Comparison of ENCODE assay signal across 7 mouse cellular contexts in the genomic region with DNA sequence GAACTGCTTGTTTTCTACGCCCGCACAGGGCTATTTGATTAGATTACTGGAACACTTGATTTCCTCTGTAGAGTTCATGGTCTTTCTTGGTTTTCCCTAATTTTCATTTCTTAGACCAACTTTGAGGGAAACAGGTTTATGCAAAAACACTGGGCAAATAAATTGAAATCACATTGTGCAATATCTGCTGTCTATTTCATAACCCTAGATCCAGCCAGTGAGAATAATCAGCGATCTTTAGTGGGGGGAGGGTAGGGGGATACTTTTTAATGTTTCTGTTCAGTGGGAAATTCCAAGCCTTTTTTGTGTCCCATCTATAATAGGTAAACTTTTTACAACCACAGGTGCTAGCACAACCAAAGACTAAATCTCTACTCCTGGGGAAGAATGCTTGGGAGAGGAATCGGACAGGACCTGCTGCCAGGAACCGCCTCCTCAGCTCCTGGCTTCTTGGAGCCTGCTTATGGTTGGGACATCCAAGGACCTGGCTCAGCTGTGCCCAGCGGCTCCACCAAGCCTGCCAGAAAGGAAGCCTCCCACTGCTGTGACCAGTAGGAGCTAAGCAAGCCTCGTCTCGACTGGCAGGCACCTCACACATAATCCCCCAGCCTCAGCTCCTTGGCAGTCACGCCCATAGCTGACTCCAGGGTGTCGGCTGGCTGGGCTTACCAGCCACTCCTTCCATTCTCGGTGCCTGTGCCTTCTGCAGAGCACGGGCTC.
DNase-seq lines count a peak whose midpoint lies in the region; ATAC-seq lines count a peak whose summit lies in the region.

No protein-coding gene starts in this region.

- H3K9me3 ChIP-seq in midbrain, embryonic 11.5 days (ENCODE audit: control insufficient read depth, low read length), result no peaks in the 10 kb centered on the region
- H3K9me3 ChIP-seq in midbrain, embryonic 13.5 days, result no peaks in the 10 kb centered on the region
- H3K9me3 ChIP-seq in embryonic facial prominence, embryonic 10.5 days, result no peaks in the 10 kb centered on the region
- no peaks in the 10 kb centered on the region for H3K9me3 ChIP-seq in heart, embryonic 14.5 days (ENCODE audit: control insufficient read depth, low read length)
- no peaks in the 10 kb centered on the region for H3K9me3 ChIP-seq in kidney, embryonic 14.5 days (ENCODE audit: control insufficient read depth, low read length)

- no peaks in the 10 kb centered on the region for H3K27me3 ChIP-seq in midbrain, embryonic 11.5 days (ENCODE audit: control insufficient read depth, insufficient read depth, low read length)
- no peaks in the 10 kb centered on the region for H3K27me3 ChIP-seq in midbrain, embryonic 13.5 days
- peaks cover 5% of the 10 kb centered on the region; the same call in 1 of the 2 replicates for H3K27me3 ChIP-seq in embryonic facial prominence, embryonic 10.5 days (replicated peaks; ENCODE audit: low read depth, poor library complexity, severe bottlenecking)
- H3K27me3 ChIP-seq in heart, embryonic 14.5 days (ENCODE audit: control insufficient read depth, insufficient read depth, low read length), result no peaks in the 10 kb centered on the region
- no peaks in the 10 kb centered on the region for H3K27me3 ChIP-seq in kidney, embryonic 14.5 days (ENCODE audit: control insufficient read depth, insufficient read depth, low read length)

- no peaks in the 10 kb centered on the region for H3K4me1 ChIP-seq in midbrain, embryonic 11.5 days (ENCODE audit: control insufficient read depth, insufficient read depth, low read length)
- peaks cover 4% of the 10 kb centered on the region; the same call in 1 of the 2 replicates for H3K4me1 ChIP-seq in midbrain, embryonic 13.5 days (replicated peaks)
- H3K4me1 ChIP-seq in embryonic facial prominence, embryonic 10.5 days, result peaks cover 8% of the 10 kb centered on the region
- H3K4me1 ChIP-seq in heart, embryonic 14.5 days (ENCODE audit: control insufficient read depth in 2 of 2, insufficient read depth in 2 of 2, low read length in 2 of 2), result peaks cover 0 to 8% of the 10 kb centered on the region in 2 experiments; a peak in 2 of 4 replicates
- no peaks in the 10 kb centered on the region for H3K4me1 ChIP-seq in kidney, embryonic 14.5 days (ENCODE audit: control insufficient read depth, insufficient read depth, low read length)

- no peak overlapping the region for H3K9ac ChIP-seq in midbrain, embryonic 11.5 days (ENCODE audit: low read length)
- H3K9ac ChIP-seq in midbrain, embryonic 13.5 days (replicated peaks), result no peak overlapping the region
- no peak overlapping the region for H3K9ac ChIP-seq in heart, embryonic 14.5 days (ENCODE audit: low read length)
- no peak overlapping the region for H3K9ac ChIP-seq in kidney, embryonic 14.5 days (ENCODE audit: low read depth, low read length)

- no peak overlapping the region for H3K27ac ChIP-seq in midbrain, embryonic 11.5 days (ENCODE audit: low read depth, low read length)
- H3K27ac ChIP-seq in midbrain, embryonic 13.5 days, result no peak overlapping the region
- peak overlapping the region; percentile 40; the same call in 1 of the 2 replicates for H3K27ac ChIP-seq in embryonic facial prominence, embryonic 10.5 days (replicated peaks)
- no peak overlapping the region for H3K27ac ChIP-seq in heart, embryonic 14.5 days (replicated peaks in 1 of 2; ENCODE audit: control insufficient read depth in 1 of 2, insufficient read depth in 1 of 2, low read depth in 2 of 2, low read length in 2 of 2)
- H3K27ac ChIP-seq in kidney, embryonic 14.5 days (ENCODE audit: low read depth, low read length), result no peak overlapping the region

- no peaks in the 10 kb centered on the region for H3K36me3 ChIP-seq in midbrain, embryonic 11.5 days (ENCODE audit: control insufficient read depth, insufficient read depth, low read length)
- H3K36me3 ChIP-seq in midbrain, embryonic 13.5 days, result no peaks in the 10 kb centered on the region
- H3K36me3 ChIP-seq in embryonic facial prominence, embryonic 10.5 days (replicated peaks), result no peaks in the 10 kb centered on the region
- H3K36me3 ChIP-seq in heart, embryonic 14.5 days (ENCODE audit: control insufficient read depth, insufficient read depth, low read length), result no peaks in the 10 kb centered on the region
- no peaks in the 10 kb centered on the region for H3K36me3 ChIP-seq in kidney, embryonic 14.5 days (ENCODE audit: control insufficient read depth, insufficient read depth, low read length)

- H3K4me2 ChIP-seq in midbrain, embryonic 11.5 days, result no peak overlapping the region
- H3K4me2 ChIP-seq in midbrain, embryonic 13.5 days (replicated peaks), result no peak overlapping the region
- H3K4me2 ChIP-seq in heart, embryonic 14.5 days (ENCODE audit: low read length), result no peak overlapping the region
- no peak overlapping the region for H3K4me2 ChIP-seq in kidney, embryonic 14.5 days (replicated peaks; ENCODE audit: low read depth, low read length)

- 49% methylated on average over 12 of the region's 12 CpGs for WGBS in midbrain, embryonic 11.5 days
- 49% methylated on average over 12 of the region's 12 CpGs for WGBS in midbrain, embryonic 13.5 days
- WGBS in embryonic facial prominence, embryonic 10.5 days, result 51% methylated on average over 12 of the region's 12 CpGs
- WGBS in heart, embryonic 14.5 days, result 39% methylated on average over 12 of the region's 12 CpGs
- 50% methylated on average over 12 of the region's 12 CpGs for WGBS in kidney, embryonic 14.5 days

- no peak for ATAC-seq in midbrain, embryonic 11.5 days (ENCODE audit: low FRiP score)
- ATAC-seq in midbrain, embryonic 13.5 days, result no peak
- 0 out of 2 replicates have a peak, but pooled peaks have one; percentile 23 for ATAC-seq in heart, embryonic 14.5 days (ENCODE audit: insufficient number of reproducible peaks, insufficient read depth, low FRiP score, low read depth)
- no peak for ATAC-seq in kidney, embryonic 14.5 days (ENCODE audit: low FRiP score, low TSS enrichment)

- DNase-seq in midbrain, embryonic 11.5 days (ENCODE audit: low spot score, missing footprints), result peak; percentile 73
- DNase-seq in embryonic facial prominence, embryonic 10.5 days (ENCODE audit: low spot score), result no peak
- peak; percentile 91 for DNase-seq in skeletal muscle tissue, adult 2 months (ENCODE audit: low read depth, low spot score)
- DNase-seq in kidney, adult 8-10 months, result no peak

- H3K4me3 ChIP-seq in midbrain, embryonic 11.5 days (ENCODE audit: low read depth, low read length), result no peak overlapping the region
- no peak overlapping the region for H3K4me3 ChIP-seq in midbrain, embryonic 13.5 days (replicated peaks)
- no peak overlapping the region for H3K4me3 ChIP-seq in embryonic facial prominence, embryonic 10.5 days
- H3K4me3 ChIP-seq in heart, embryonic 14.5 days (ENCODE audit: control insufficient read depth in 1 of 2, insufficient read depth in 1 of 2, low read depth in 1 of 2, low read length in 2 of 2), result no peak overlapping the region
- H3K4me3 ChIP-seq in kidney, embryonic 14.5 days (ENCODE audit: low read length), result no peak overlapping the region

Comparison
In these comparisons a context has a peak if more than half of its experiments do, and no peak if none do; other contexts are left out.
1. DNase-seq: peak in midbrain, embryonic 11.5 days (single experiment) and skeletal muscle tissue, adult 2 months (single experiment); none in embryonic facial prominence, embryonic 10.5 days (single experiment) and kidney, adult 8-10 months (0 of 2).